Mouse (Mus musculus): ENCODE measurements around the gene Prkca.

GRCm38 (mm10) chr11:107891377-107891776 is 452.4 kb downstream of the Prkca start:
- TF ChIP-seq CTCF (IDR thresholded peaks at IDR 0.05; ENCODE audit: borderline replicate concordance, insufficient read depth, low read length) (no peak), POLR2A (IDR thresholded peaks at IDR 0.05; ENCODE audit: low read depth, low read length) (no peak)
